Mouse (Mus musculus): ENCODE data around the gene Ctbp2.

- no peak for TF ChIP-seq HCFC1 (IDR thresholded peaks at IDR 0.05; ENCODE audit: borderline replicate concordance, insufficient read depth, low read length)
- TF ChIP-seq ZC3H11A (IDR thresholded peaks at IDR 0.05; ENCODE audit: borderline replicate concordance, low read depth, low read length): no peak
Measured at GRCm38 (mm10) chr7:133116542-133116941, 7.6 kb downstream of the Ctbp2 start.
